In the genomic region with DNA sequence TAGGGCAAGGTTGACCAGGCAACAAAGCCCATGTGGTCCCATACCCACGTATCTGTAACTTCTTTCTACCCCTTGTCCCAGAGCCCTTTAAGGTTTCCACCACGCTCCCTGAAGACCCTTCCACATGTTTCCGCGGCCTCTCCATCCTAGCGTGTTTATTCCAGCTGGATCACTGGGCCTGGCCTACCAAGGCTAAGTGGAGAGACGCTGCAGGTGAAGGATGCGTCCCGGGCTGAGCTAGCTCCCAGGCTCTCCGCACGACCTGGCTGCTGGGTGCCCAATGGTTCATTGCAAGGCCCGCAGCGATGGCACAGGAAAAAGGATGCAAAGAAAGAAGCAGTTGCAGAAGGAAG, we compare ENCODE assay signal across 8 mouse cellular contexts. TPM values are rescaled to one million over a fixed set of nuclear protein-coding genes. Genes with fewer than 3 reads are reported as not detected.
DNase-seq lines count a peak whose midpoint lies in the region; ATAC-seq and TF ChIP-seq lines count a peak whose summit lies in the region.

No protein-coding gene starts in this region.

- H3K27me3 ChIP-seq in kidney, postnatal 0 days (ENCODE audit: insufficient read depth, low read length), result no peaks in the 10 kb centered on the region
- no peaks in the 10 kb centered on the region for H3K27me3 ChIP-seq in embryonic facial prominence, embryonic 11.5 days (ENCODE audit: control insufficient read depth, insufficient read depth, low read length)
- 0 out of 2 replicates have a peak, but pooled peaks cover 3% of the 10 kb centered on the region for H3K27me3 ChIP-seq in hindbrain, embryonic 15.5 days
- H3K27me3 ChIP-seq in midbrain, embryonic 15.5 days (replicated peaks), result no peaks in the 10 kb centered on the region

- DNase-seq in kidney, postnatal 0 days (ENCODE audit: low spot score), result no peak
- DNase-seq in kidney, adult 11 months, result no peak
- no peak for DNase-seq in embryonic facial prominence, embryonic 11.5 days (ENCODE audit: low spot score)
- DNase-seq in urinary bladder, postnatal 25 days (ENCODE audit: low spot score), result no peak
- DNase-seq in adrenal gland, postnatal 10 days, result no peak
- DNase-seq in retina, embryonic 14.5 days (ENCODE audit: low spot score), result no peak

- no peaks in the 10 kb centered on the region for H3K4me1 ChIP-seq in kidney, postnatal 0 days (replicated peaks; ENCODE audit: insufficient read depth, low read length)
- no peaks in the 10 kb centered on the region for H3K4me1 ChIP-seq in embryonic facial prominence, embryonic 11.5 days (ENCODE audit: control insufficient read depth, insufficient read depth, low read length)
- peaks cover 40% of the 10 kb centered on the region for H3K4me1 ChIP-seq in hindbrain, embryonic 15.5 days (replicated peaks)
- peaks cover 41% of the 10 kb centered on the region for H3K4me1 ChIP-seq in midbrain, embryonic 15.5 days

- TF ChIP-seq CTCF in kidney, postnatal 0 days (IDR thresholded peaks at IDR 0.05; ENCODE audit: low read depth), result no peak

- H3K36me3 ChIP-seq in kidney, postnatal 0 days (ENCODE audit: insufficient read depth, low read length), result no peaks in the 10 kb centered on the region
- no peaks in the 10 kb centered on the region for H3K36me3 ChIP-seq in embryonic facial prominence, embryonic 11.5 days (replicated peaks; ENCODE audit: control insufficient read depth, insufficient read depth, low read depth, low read length)
- H3K36me3 ChIP-seq in hindbrain, embryonic 15.5 days, result no peaks in the 10 kb centered on the region
- no peaks in the 10 kb centered on the region for H3K36me3 ChIP-seq in midbrain, embryonic 15.5 days (replicated peaks)

- H3K9me3 ChIP-seq in kidney, postnatal 0 days (replicated peaks; ENCODE audit: low read length), result no peaks in the 10 kb centered on the region
- no peaks in the 10 kb centered on the region for H3K9me3 ChIP-seq in embryonic facial prominence, embryonic 11.5 days (replicated peaks; ENCODE audit: control insufficient read depth, low read length)
- no peaks in the 10 kb centered on the region for H3K9me3 ChIP-seq in hindbrain, embryonic 15.5 days
- no peaks in the 10 kb centered on the region for H3K9me3 ChIP-seq in midbrain, embryonic 15.5 days

- no peak for ATAC-seq in kidney, postnatal 0 days (replicated peaks; ENCODE audit: low FRiP score, low read depth)
- 0 out of 2 replicates have a peak, but pooled peaks have one; percentile 29 for ATAC-seq in embryonic facial prominence, embryonic 11.5 days (replicated peaks; ENCODE audit: insufficient number of reproducible peaks, low FRiP score, low TSS enrichment, low read depth)
- ATAC-seq in hindbrain, embryonic 15.5 days (ENCODE audit: low FRiP score, low read depth), result peak; percentile 55
- ATAC-seq in midbrain, embryonic 15.5 days (replicated peaks), result peak; percentile 80

- 14% methylated on average over 12 of the region's 12 CpGs for WGBS in kidney, postnatal 0 days
- 5% methylated on average over 12 of the region's 12 CpGs for WGBS in embryonic facial prominence, embryonic 11.5 days
- WGBS in hindbrain, embryonic 15.5 days, result 3% methylated on average over 12 of the region's 12 CpGs
- 2% methylated on average over 12 of the region's 12 CpGs for WGBS in midbrain, embryonic 15.5 days

- H3K9ac ChIP-seq in kidney, postnatal 0 days (ENCODE audit: low read depth, low read length), result peak overlapping the region; percentile 79
- peak overlapping the region; percentile 88 for H3K9ac ChIP-seq in embryonic facial prominence, embryonic 11.5 days (replicated peaks; ENCODE audit: low read length)
- H3K9ac ChIP-seq in hindbrain, embryonic 15.5 days, result peak overlapping the region; percentile 65
- peak overlapping the region; percentile 89 for H3K9ac ChIP-seq in midbrain, embryonic 15.5 days

- peak overlapping the region; percentile 68 for H3K4me2 ChIP-seq in kidney, postnatal 0 days (ENCODE audit: low read length)
- peak overlapping the region; percentile 53 for H3K4me2 ChIP-seq in embryonic facial prominence, embryonic 11.5 days (ENCODE audit: low read depth, low read length)
- H3K4me2 ChIP-seq in hindbrain, embryonic 15.5 days, result peak overlapping the region; percentile 68
- H3K4me2 ChIP-seq in midbrain, embryonic 15.5 days, result peak overlapping the region; percentile 75

- H3K27ac ChIP-seq in kidney, postnatal 0 days, result no peak overlapping the region
- H3K27ac ChIP-seq in embryonic facial prominence, embryonic 11.5 days (replicated peaks; ENCODE audit: low read depth, low read length), result peak overlapping the region; percentile 70; the same call in 1 of the 2 replicates
- peak overlapping the region; percentile 87 for H3K27ac ChIP-seq in hindbrain, embryonic 15.5 days (replicated peaks)
- peak overlapping the region; percentile 95 for H3K27ac ChIP-seq in midbrain, embryonic 15.5 days

- H3K4me3 ChIP-seq in kidney, postnatal 0 days (replicated peaks; ENCODE audit: low read depth, low read length), result peak overlapping the region; percentile 77
- peak overlapping the region; percentile 87 for H3K4me3 ChIP-seq in embryonic facial prominence, embryonic 11.5 days (ENCODE audit: low read depth, low read length)
- peak overlapping the region; percentile 82 for H3K4me3 ChIP-seq in hindbrain, embryonic 15.5 days
- peak overlapping the region; percentile 85 for H3K4me3 ChIP-seq in midbrain, embryonic 15.5 days

RNA-seq across cellular contexts. Expression of a gene that starts 0.3 kb away (rescaled TPM):
- 5.0 and 6.2 TPM in 2 replicates for polyA plus RNA-seq in kidney, postnatal 0 days (2015; fragmentation: Nextera tagmentation; extraction: Ambion mirVana)
- 10.3 and 10.7 TPM in 2 replicates for polyA plus RNA-seq in embryonic facial prominence, embryonic 11.5 days (2014; fragmentation: Nextera tagmentation; extraction: Ambion mirVana)
- polyA plus RNA-seq in hindbrain, embryonic 15.5 days (2015; fragmentation: Nextera tagmentation; extraction: Ambion mirVana), result 30.6 and 35.5 TPM in 2 replicates
- 35.4 and 42.7 TPM in 2 replicates for polyA plus RNA-seq in midbrain, embryonic 15.5 days (2015; fragmentation: Nextera tagmentation; extraction: Ambion mirVana)
- total RNA-seq in adrenal gland, postnatal 10 days (2021), result 10 to 100 TPM in 1 of 2 experiments, 1 to 10 TPM in 1; 9.5 to 15.9 TPM
